Mouse (Mus musculus): Measurements from ENCODE around the gene Trim3. TPM values are rescaled to one million over a fixed set of nuclear protein-coding genes. Genes with fewer than 3 reads are reported as not detected.

Trim3 gene
- polyA plus RNA-seq, 1 experiment from 2014 or later, result 54.1 TPM

DNA sequence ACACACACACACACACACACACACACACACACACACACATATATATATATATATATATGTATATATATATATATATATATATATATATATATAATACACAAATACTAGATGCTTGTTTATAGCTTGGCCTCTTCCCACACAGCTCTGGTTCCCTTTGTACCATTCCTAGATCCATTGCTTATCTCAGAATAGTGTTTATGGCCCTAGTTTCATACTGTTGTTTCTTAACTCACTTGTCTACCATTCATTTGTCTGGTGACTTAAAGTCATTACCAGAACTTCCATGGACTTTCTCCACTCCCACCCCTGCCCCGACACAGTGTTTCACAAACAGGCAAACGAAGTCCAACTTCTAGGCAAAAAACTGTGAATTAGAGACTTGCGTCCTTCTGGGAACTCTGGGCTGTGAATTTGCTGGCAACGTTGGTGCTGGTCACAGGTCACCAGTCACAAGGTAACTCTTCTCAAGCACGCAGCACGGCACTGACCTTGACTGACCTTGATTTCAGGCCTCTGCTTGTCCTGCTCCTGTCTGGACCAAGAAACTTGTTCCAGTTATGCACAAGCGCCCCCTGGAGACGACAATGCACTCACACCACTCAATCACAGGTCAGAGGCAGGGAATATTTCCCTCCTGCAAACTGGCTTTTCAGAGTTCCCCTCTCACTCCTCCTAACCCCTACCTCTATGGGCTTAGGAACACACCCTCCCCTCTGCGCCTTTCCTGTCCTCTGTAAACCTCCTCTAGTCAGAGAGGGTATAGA lies 30.3 kb downstream of the Trim3 start:
- no peaks in the 10 kb centered on the region for H3K4me1 ChIP-seq
- peak; percentile 66; the same call in 1 of the 2 replicates for ATAC-seq (ENCODE audit: low FRiP score, low read depth)
- H3K27me3 ChIP-seq, result no peaks in the 10 kb centered on the region
- no peaks in the 10 kb centered on the region for H3K36me3 ChIP-seq
- 35% methylated on average over 9 of the region's 9 CpGs for WGBS
- no peak overlapping the region for H3K9ac ChIP-seq (replicated peaks)
- H3K4me2 ChIP-seq (replicated peaks), result no peak overlapping the region
- H3K27ac ChIP-seq (replicated peaks), result no peak overlapping the region
- H3K9me3 ChIP-seq, result 0 out of 2 replicates have a peak, but pooled peaks cover 4% of the 10 kb centered on the region
- H3K4me3 ChIP-seq, result no peak overlapping the region

DNA sequence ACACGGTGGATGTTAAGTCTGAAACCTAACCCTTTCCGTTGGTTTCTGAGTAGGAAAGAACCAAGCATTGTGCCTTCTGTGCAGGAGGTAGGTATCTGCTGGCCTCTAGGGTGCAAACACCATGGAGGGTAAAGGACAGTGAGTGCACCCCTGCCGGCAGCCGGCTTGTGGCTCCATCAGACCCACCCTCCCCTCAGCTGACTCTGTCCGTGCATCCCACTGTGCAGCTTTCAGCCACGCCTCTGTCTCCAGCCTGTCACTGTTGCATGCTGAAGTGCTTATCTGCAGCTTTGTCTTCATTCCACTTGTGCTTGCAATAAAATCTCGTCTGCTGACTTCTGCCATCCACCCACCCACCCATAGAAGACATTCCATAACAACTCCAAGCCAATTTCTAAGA lies 43.3 kb downstream of the Trim3 start:
- Histone ChIP-seq H3K9me3 (no peaks in the 10 kb centered on the region), H3K4me2 (replicated peaks) (no peak overlapping the region), H3K36me3 (no peaks in the 10 kb centered on the region), H3K27me3 (no peaks in the 10 kb centered on the region), H3K27ac (replicated peaks) (no peak overlapping the region), H3K4me3 (no peak overlapping the region), H3K4me1 (no peaks in the 10 kb centered on the region), H3K9ac (replicated peaks) (no peak overlapping the region)
- WGBS, result 24% methylated on average over 7 of the region's 7 CpGs
- ATAC-seq (ENCODE audit: low FRiP score, low read depth), result no peak

DNA sequence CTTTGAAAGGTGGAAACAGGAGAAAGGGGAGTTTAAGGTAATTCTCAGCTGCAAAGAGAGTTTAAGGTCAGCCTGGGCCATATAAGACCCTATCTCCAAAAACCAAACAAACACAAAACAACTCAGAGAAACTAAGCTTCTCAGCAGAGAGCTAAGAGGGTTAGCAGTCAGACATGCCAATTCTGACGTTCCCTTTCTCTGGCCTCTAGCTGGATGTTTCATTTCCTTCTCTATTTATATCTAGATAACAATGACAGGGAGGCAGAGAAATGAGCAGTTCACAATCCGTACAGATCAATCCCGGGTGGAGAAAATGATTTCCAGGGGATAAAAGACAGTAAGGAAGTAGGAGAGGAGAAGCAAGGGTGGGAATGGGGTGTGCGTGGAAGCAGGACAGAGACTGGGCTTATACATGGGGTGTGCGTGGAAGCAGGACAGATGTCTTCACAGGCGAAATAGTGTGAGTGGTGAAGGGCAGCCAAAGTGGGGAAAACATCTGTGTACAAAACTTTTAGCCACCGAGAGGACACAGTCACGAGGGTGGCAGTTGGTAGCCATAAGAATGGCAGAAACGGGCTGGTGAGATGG lies 45.0 kb downstream of the Trim3 start:
- Histone ChIP-seq H3K9ac (replicated peaks) (no peak overlapping the region), H3K36me3 (no peaks in the 10 kb centered on the region), H3K4me2 (replicated peaks) (no peak overlapping the region), H3K4me1 (no peaks in the 10 kb centered on the region), H3K27me3 (no peaks in the 10 kb centered on the region), H3K9me3 (no peaks in the 10 kb centered on the region), H3K4me3 (no peak overlapping the region), H3K27ac (replicated peaks) (no peak overlapping the region)
- 75% methylated on average over 9 of the region's 9 CpGs for WGBS
- ATAC-seq (ENCODE audit: low FRiP score, low read depth), result no peak

DNA sequence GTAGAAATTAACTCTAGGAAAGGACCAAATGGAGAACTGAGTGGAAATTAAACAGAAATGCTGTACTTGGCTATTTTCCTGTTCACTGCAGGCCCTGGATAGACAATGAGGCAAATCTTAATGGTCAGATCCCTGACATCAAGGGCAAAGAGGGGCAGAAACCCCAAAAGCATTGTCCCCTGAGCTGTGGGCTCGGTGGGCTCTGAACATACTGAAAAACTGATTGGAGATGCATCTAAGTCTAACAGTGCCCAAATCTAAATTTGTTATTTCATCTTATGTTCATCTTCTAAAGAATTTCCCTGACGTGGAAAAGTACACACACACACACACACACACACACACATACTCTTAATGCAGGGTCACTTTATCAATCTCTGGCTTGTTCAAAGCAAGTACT lies 51.4 kb downstream of the Trim3 start:
- no peak for ATAC-seq (ENCODE audit: low FRiP score, low read depth)
- Histone ChIP-seq H3K9me3 (no peaks in the 10 kb centered on the region), H3K4me1 (peaks cover 20% of the 10 kb centered on the region), H3K4me3 (peak overlapping the region; percentile 78), H3K36me3 (no peaks in the 10 kb centered on the region), H3K4me2 (replicated peaks) (peak overlapping the region; percentile 61), H3K27me3 (no peaks in the 10 kb centered on the region; the same call in 1 of the 2 replicates), H3K9ac (replicated peaks) (peak overlapping the region; percentile 85; the same call in 1 of the 2 replicates), H3K27ac (replicated peaks) (peak overlapping the region; percentile 96)
- WGBS, result 74% methylated on average over 2 of the region's 2 CpGs

DNA sequence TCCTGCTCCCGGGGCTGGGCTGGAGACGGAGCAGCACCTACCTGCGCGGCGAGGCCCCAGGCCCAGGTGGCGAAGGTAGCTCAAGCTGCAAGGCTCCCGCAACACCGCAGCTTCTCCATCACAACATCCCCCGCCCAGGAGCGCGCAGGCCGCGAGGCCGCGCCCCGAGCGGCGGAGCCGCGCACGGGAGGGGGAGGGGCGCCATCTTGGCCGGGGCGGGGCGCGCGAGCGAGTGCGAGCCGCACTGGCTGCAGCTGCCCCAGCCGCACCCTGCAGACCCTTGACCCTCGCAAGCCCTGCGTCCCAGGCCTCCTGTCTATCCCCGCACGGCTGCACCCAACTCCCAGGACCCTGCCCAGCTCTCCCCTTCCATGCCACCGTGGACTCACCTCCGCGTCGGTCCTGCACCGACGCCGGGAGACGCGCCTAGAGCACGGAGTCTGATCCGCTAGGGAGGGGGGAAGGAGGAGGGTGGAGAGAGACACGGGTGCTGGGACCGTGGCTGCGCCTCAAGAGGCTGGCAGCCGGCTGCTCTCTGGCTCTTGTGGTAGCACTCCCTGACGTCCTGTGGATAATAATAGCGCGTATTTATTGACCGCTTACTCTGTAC lies 52.2 kb downstream of the Trim3 start, which contains the start of gene Apbb1:
Apbb1 (minus strand) TSS at position 560 of the 610 bp plus-strand sequence.
- H3K4me1 ChIP-seq, result peaks cover 20% of the 10 kb centered on the region
- H3K36me3 ChIP-seq, result no peaks in the 10 kb centered on the region
- under 1% methylated on average over 30 of the region's 54 CpGs for WGBS
- H3K27ac ChIP-seq (replicated peaks), result peak within 1 kb of the TSS; percentile 96
- no peaks in the 10 kb centered on the region; the same call in 1 of the 2 replicates for H3K27me3 ChIP-seq
- H3K9me3 ChIP-seq, result no peaks in the 10 kb centered on the region
- peak within 1 kb of the TSS; percentile 61 for H3K4me2 ChIP-seq (replicated peaks)
- peak within 1 kb of the TSS; percentile 85 for H3K9ac ChIP-seq (replicated peaks)
- peak within 1 kb of the TSS; percentile 78 for H3K4me3 ChIP-seq
- ATAC-seq (ENCODE audit: low FRiP score, low read depth), result peak; percentile 93

DNA sequence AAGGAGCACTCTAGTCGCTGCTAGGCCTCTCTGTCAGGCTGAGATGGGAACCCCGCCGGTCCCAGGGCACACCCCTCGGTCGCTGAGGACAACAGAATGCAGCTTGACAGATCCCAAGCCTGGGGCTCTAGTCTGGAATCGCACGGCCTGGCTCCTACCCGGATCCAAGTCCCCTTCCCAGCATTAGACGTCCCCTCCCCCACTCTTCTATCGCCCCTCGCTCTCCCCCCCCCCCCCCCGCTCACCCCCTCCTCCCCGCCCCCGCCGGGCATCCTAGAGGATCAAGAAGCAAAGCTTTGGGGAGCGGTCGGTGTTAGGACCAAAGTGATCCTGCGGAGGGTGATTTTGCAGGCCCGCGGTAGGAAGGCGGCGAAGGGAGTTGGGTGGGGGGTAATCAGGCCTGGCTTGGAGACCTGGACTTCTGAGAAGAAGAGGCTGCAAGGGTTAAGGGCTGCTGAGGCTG lies 52.7 kb downstream of the Trim3 start:
- Histone ChIP-seq H3K27me3 (no peaks in the 10 kb centered on the region; the same call in 1 of the 2 replicates), H3K36me3 (no peaks in the 10 kb centered on the region), H3K4me1 (peaks cover 20% of the 10 kb centered on the region), H3K9me3 (no peaks in the 10 kb centered on the region), H3K27ac (replicated peaks) (peak overlapping the region; percentile 96), H3K4me3 (peak overlapping the region; percentile 78), H3K9ac (replicated peaks) (peak overlapping the region; percentile 85), H3K4me2 (replicated peaks) (peak overlapping the region; percentile 61)
- peak; percentile 69 for ATAC-seq (ENCODE audit: low FRiP score, low read depth)
- 0% methylated on average over 15 of the region's 22 CpGs for WGBS

DNA sequence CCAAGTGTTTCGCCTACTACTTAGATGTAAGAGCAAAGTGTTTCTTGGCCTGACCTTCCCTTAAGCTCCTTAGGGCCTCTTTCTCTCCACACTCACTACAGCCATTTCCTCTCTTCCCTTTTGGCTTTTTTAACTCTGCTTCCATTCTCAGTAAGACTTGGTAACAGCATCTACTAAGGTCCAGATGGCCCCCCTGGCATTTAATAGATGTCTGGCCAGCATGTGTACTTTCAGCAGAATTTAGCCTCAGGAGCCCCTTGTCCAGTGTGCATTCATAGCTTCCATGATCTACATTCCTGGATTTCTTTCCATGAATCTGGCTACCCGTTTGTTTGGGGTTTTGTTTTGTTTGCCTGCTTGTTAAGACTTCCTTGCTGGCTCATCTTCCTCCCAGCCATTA lies 54.9 kb downstream of the Trim3 start:
- ATAC-seq (ENCODE audit: low FRiP score, low read depth), result no peak

DNA sequence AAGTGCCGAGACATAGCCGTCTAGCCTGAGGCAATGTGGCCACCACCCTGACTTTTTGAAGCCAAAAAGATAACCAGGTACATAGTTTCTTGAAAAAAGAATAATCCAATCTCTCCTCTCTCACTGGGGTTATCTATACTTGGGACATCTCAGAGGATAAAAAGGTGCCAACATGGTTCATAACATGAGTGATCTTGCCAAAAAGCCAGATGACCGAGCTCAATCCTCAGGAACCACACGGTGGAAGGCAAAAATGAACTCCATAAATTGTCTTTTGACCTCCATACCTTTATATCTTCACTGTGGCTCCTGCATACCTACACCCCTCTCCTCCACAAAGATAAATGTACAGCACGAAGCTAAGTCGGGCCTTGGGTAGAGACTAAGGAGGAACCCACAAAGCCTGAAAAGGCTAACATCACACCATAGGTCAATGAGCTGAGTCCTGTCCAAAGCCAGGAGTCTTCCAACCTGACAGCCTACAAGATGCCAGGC lies 55.9 kb downstream of the Trim3 start:
- Histone ChIP-seq H3K4me1 (peaks cover 20% of the 10 kb centered on the region), H3K4me3 (no peak overlapping the region), H3K27ac (replicated peaks) (no peak overlapping the region), H3K27me3 (no peaks in the 10 kb centered on the region), H3K36me3 (peaks cover 22% of the 10 kb centered on the region), H3K4me2 (replicated peaks) (no peak overlapping the region), H3K9ac (replicated peaks) (no peak overlapping the region), H3K9me3 (no peaks in the 10 kb centered on the region)
- WGBS, result 93% methylated on average over 6 of the region's 6 CpGs
- ATAC-seq (ENCODE audit: low FRiP score, low read depth), result no peak

More for the DNA sequence above, 54.9 kb downstream of the Trim3 start:
- Histone ChIP-seq H3K27ac (replicated peaks) (no peak overlapping the region), H3K4me2 (replicated peaks) (no peak overlapping the region; the same call in 1 of the 2 replicates), H3K36me3 (peaks cover 12% of the 10 kb centered on the region), H3K4me1 (peaks cover 20% of the 10 kb centered on the region), H3K4me3 (no peak overlapping the region), H3K27me3 (no peaks in the 10 kb centered on the region; the same call in 1 of the 2 replicates), H3K9ac (replicated peaks) (no peak overlapping the region), H3K9me3 (no peaks in the 10 kb centered on the region)
- WGBS, result 80% methylated on average over 2 of the region's 2 CpGs

DNA sequence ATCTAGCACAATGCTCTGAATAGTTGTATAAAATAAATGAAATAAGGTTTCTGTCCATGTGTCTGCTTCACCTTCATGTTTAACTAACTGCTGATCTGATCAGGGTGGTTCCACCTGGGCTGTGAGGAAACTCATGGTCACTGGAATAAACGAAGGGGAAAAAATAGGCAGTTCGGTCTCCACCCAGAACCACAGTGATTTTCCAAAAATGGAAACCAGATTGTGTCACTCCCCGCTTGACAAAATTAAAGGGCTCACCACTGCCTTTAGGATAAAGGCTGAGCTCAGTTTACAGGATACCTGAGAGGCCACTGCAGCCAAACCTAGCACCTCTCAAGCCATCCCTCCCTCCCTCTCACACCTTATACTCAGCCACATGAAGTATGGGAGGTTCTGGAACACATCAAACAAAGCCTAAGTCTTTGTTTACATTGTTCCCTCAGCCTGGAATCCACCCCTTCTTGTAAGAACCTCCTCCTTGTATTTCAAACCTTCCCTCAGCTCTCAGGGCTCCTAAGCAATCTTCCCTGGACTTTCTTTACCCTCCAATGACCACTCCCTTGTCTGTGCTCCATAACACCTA lies 57.1 kb downstream of the Trim3 start:
- ATAC-seq (ENCODE audit: low FRiP score, low read depth), result no peak
- 87% methylated on average over 3 of the region's 3 CpGs for WGBS

DNA sequence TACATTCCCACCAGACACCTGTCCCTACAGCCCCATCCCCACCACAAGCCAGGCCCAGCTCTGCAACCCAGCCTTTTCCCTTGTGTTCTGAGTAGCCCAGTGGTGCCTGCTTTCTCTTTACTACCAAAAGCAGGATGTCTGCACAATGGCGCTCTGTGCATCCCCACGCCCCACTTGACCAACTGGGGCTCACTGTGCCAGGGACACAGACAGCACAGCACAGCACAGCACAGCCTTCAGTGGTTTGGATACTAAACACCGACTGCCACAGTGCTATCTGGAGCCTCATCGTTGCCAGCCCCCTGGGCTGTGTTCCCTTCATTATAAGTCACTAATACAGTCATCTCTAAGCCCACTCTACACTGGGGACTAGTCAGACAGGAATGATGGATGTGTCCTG lies 58.8 kb downstream of the Trim3 start:
- no peaks in the 10 kb centered on the region for H3K9me3 ChIP-seq
- H3K27ac ChIP-seq (replicated peaks), result no peak overlapping the region
- H3K36me3 ChIP-seq, result peaks cover 26% of the 10 kb centered on the region
- ATAC-seq (ENCODE audit: low FRiP score, low read depth), result no peak
- H3K4me1 ChIP-seq, result peaks cover 20% of the 10 kb centered on the region
- no peak overlapping the region for H3K4me3 ChIP-seq
- H3K9ac ChIP-seq (replicated peaks), result no peak overlapping the region
- H3K27me3 ChIP-seq, result no peaks in the 10 kb centered on the region
- WGBS, result 88% methylated on average over 4 of the region's 4 CpGs
- no peak overlapping the region for H3K4me2 ChIP-seq (replicated peaks)

More for the DNA sequence above, 57.1 kb downstream of the Trim3 start:
- Histone ChIP-seq H3K4me2 (replicated peaks) (no peak overlapping the region), H3K9me3 (no peaks in the 10 kb centered on the region), H3K36me3 (peaks cover 26% of the 10 kb centered on the region), H3K4me3 (no peak overlapping the region), H3K9ac (replicated peaks) (no peak overlapping the region), H3K27ac (replicated peaks) (no peak overlapping the region), H3K4me1 (peaks cover 13% of the 10 kb centered on the region), H3K27me3 (no peaks in the 10 kb centered on the region)

DNA sequence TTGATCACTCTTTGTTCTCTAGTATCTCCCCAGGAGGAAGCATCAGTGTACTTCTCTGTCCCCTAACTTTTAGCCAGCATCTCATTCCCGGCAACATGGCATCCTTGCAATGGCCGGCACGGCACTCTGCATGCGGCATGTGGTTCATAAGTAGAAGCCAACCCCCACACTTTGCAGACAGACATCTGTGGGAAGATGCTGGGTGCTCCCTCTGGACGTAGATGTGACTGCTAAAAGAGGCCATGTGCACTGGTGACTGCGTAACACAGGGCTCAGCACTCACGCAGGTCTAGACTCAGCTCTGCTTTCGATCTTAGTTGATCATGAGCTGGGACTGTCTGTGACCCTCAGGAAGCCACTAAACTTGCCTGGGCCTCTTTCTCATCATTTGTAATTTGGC lies 60.4 kb downstream of the Trim3 start:
- no peak overlapping the region for H3K4me3 ChIP-seq
- H3K9me3 ChIP-seq, result no peaks in the 10 kb centered on the region
- 94% methylated on average over 8 of the region's 8 CpGs for WGBS
- H3K9ac ChIP-seq (replicated peaks), result no peak overlapping the region
- H3K4me1 ChIP-seq, result peaks cover 30% of the 10 kb centered on the region
- peaks cover 27% of the 10 kb centered on the region for H3K36me3 ChIP-seq
- ATAC-seq (ENCODE audit: low FRiP score, low read depth), result no peak
- no peak overlapping the region for H3K27ac ChIP-seq (replicated peaks)
- no peaks in the 10 kb centered on the region for H3K27me3 ChIP-seq
- H3K4me2 ChIP-seq (replicated peaks), result no peak overlapping the region

Measured in midbrain, embryonic 12.5 days (tissue).